Mouse (Mus musculus): ENCODE measurements at regions not wholly inside any gene's neighbourhood (a gene's known extent, or its start where the extent isn't known, plus 50 kb on each side); places are given as distances from the start of the nearest gene placed in this dataset.

DNA sequence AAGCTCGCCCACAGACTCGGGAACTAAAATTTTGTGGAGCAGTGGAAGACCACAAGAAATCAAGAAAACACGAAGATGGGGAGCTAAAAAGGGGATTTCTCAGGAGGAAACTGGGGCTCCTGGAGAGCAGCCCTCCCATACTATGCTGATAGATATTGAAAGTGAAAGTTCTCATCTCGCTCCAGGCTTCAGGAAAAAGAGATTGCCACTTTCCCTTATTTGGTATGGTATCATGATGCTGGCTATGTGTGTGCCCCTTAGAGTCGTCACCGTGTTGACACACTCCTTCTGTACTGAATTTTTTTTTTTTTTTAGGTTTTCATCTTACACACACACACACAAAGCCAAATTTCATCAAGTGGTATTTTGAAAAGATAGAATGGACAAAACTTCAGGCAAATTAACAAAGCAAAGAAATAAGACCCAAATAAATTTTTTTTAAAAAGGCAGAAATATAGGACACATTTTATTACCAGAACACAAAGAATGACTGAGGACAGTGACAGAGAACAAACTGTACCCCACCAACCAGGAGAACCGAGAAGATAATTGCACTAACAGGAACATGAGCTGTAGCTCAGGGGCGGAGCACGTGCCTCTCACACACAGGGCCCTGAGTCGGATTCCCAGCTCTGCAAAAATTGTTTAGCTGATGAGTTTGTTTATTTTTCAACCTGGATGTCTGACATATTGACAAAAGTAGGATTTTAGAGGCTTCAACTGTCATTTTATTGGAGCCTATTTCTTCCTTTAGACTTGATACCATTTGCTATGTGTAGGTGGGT, 244.8 kb downstream of the Ipo11 start:
- dilution Hi-C loops (cut with MboI; ENCODE audit: extremely low pct_ligation_motif_present, extremely low pct_unique_long_range_greater_than_20kb, low sequenced_read_pairs): no loop called here
- in situ Hi-C loops (cut with MboI; ENCODE audit: low pct_ligation_motif_present, low pct_unique_long_range_greater_than_20kb, low sequenced_read_pairs): no loop called here
- H3K4me3 ChIP-seq (replicated peaks in 1 of 3; ENCODE audit: low read depth in 2 of 3, low read length in 2 of 3, poor library complexity in 1 of 3): peak overlapping the region; percentile 33 to 42 (median 36)
- H3K9ac ChIP-seq (ENCODE audit: insufficient read depth, low read depth): no peak overlapping the region
- peak; percentile 73 for TF ChIP-seq ZNF384 (IDR thresholded peaks at IDR 0.05; ENCODE audit: low read depth, low read length)
- TF ChIP-seq ETS1 (conservative IDR thresholded peaks at IDR 0.05; ENCODE audit: low read depth, low read length): peak; percentile 42; the same call in 1 of the 2 replicates
- TF ChIP-seq JUN (IDR thresholded peaks at IDR 0.05; ENCODE audit: insufficient read depth, low read depth, low read length): peak; percentile 51; the same call in 1 of the 2 replicates
- peak; percentile 90 for TF ChIP-seq IRF4 (IDR thresholded peaks at IDR 0.05; ENCODE audit: low read depth, low read length)
- TF ChIP-seq ZMIZ1 (IDR thresholded peaks at IDR 0.05; ENCODE audit: low read depth, low read length): no peak
- TF ChIP-seq NRF1 (IDR thresholded peaks at IDR 0.05; ENCODE audit: low read depth, low read length): no peak
- peak; percentile 74 for TF ChIP-seq EP300 (IDR thresholded peaks at IDR 0.05; ENCODE audit: low read length)
- TF ChIP-seq MAX (IDR thresholded peaks at IDR 0.05; ENCODE audit: low read length): 0 out of 2 replicates have a peak, but pooled peaks have one; percentile 50
- TF ChIP-seq BHLHE40 (IDR thresholded peaks at IDR 0.05; ENCODE audit: low read depth, low read length): peak; percentile 85
- 0 out of 2 replicates have a peak, but pooled peaks have one; percentile 26 for TF ChIP-seq JUND (conservative IDR thresholded peaks at IDR 0.05; ENCODE audit: low read depth, low read length)
- DNase-seq (ENCODE audit: extremely low read depth): peak; percentile 53
- H3K9me3 ChIP-seq (replicated peaks; ENCODE audit: low read length): no peaks in the 10 kb centered on the region
- H3K27ac ChIP-seq (ENCODE audit: insufficient read depth, low read depth): no peak overlapping the region
- no peaks in the 10 kb centered on the region for H3K36me3 ChIP-seq (replicated peaks in 1 of 2; ENCODE audit: control insufficient read depth in 1 of 2, insufficient read depth in 1 of 2, low read length in 1 of 2)
- no peaks in the 10 kb centered on the region for H3K79me2 ChIP-seq (replicated peaks; ENCODE audit: control insufficient read depth, extremely low read depth, insufficient read depth, poor library complexity, severe bottlenecking)
- H3K4me1 ChIP-seq (ENCODE audit: control insufficient read depth in 1 of 2, insufficient read depth in 2 of 2): peaks cover 3 to 15% of the 10 kb centered on the region in 2 experiments; a peak in 2 of 4 replicates
- peak overlapping the region; percentile 99 for H3K4me2 ChIP-seq (ENCODE audit: insufficient read depth, low read depth, poor library complexity, severe bottlenecking)
- H3K27me3 ChIP-seq (replicated peaks): no peaks in the 10 kb centered on the region

DNA sequence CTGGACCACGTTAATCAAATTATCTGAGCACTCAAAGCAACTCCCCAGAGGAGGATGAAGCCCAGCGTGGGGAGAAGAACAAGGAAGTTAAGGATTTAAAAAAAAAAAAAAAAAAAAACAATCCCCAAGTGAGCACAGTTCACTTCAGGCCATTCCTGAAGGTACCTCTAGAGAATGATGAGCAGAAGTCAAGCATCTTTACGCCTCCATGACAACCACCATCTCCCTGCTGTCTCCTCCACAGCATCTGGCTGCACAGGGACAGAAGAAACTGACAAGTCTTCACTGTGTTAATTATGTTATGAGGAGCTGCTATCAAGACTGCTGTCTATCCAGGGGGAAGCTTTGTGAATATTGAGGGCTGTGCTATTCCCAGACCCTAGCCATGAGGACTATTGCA, 246.6 kb downstream of the Ipo11 start:
- in situ Hi-C loops (cut with MboI; ENCODE audit: low pct_ligation_motif_present, low pct_unique_long_range_greater_than_20kb, low sequenced_read_pairs) (no loop called here), dilution Hi-C loops (cut with MboI; ENCODE audit: extremely low pct_ligation_motif_present, extremely low pct_unique_long_range_greater_than_20kb, low sequenced_read_pairs) (no loop called here)
- Histone ChIP-seq H3K4me3 (replicated peaks in 1 of 3; ENCODE audit: low read depth in 2 of 3, low read length in 2 of 3, poor library complexity in 1 of 3) (no peak overlapping the region), H3K4me2 (ENCODE audit: insufficient read depth, low read depth, poor library complexity, severe bottlenecking) (no peak overlapping the region), H3K9ac (ENCODE audit: insufficient read depth, low read depth) (no peak overlapping the region), H3K9me3 (replicated peaks; ENCODE audit: low read length) (no peaks in the 10 kb centered on the region), H3K36me3 (replicated peaks in 1 of 2; ENCODE audit: control insufficient read depth in 1 of 2, insufficient read depth in 1 of 2, low read length in 1 of 2) (no peaks in the 10 kb centered on the region), H3K4me1 (ENCODE audit: control insufficient read depth in 1 of 2, insufficient read depth in 2 of 2) (peaks cover 3 to 15% of the 10 kb centered on the region in 2 experiments; a peak in 2 of 4 replicates), H3K27me3 (replicated peaks) (no peaks in the 10 kb centered on the region), H3K27ac (ENCODE audit: insufficient read depth, low read depth) (no peak overlapping the region), H3K79me2 (replicated peaks; ENCODE audit: control insufficient read depth, extremely low read depth, insufficient read depth, poor library complexity, severe bottlenecking) (no peaks in the 10 kb centered on the region)
- TF ChIP-seq KAT2A (IDR thresholded peaks at IDR 0.05; ENCODE audit: insufficient replicate concordance, low read length): no peak
- no peak for TF ChIP-seq HCFC1 (IDR thresholded peaks at IDR 0.05; ENCODE audit: low read depth, low read length)
- no peak for TF ChIP-seq ZMIZ1 (IDR thresholded peaks at IDR 0.05; ENCODE audit: low read depth, low read length)
- no peak for TF ChIP-seq GABPA (IDR thresholded peaks at IDR 0.05; ENCODE audit: insufficient replicate concordance, low read depth, low read length)
- no peak for TF ChIP-seq EP300 (IDR thresholded peaks at IDR 0.05; ENCODE audit: low read length)
- DNase-seq (ENCODE audit: extremely low read depth): no peak

Data from CH12.LX (cell line).